ENCODE assay signal across 11 mouse cellular contexts in genomic region chr15:79892995-79893823, GRCm38 (mm10). TPM values are rescaled to one million over a fixed set of nuclear protein-coding genes. Genes with fewer than 3 reads are reported as not detected.
DNase-seq lines count a peak whose midpoint lies in the region; ATAC-seq and TF ChIP-seq lines count a peak whose summit lies in the region.
"Had no signal": no experiment of that assay in that cellular context is flagged by ENCODE, and none has a peak within 500 bp of the region (broad histone marks: within the 10 kb centered on the region; RNA-seq: fewer than 3 reads in every experiment).

No protein-coding gene starts in this region.

- WGBS in liver, embryonic 13.5 days (ENCODE audit: insufficient replicate concordance) = 31% methylated on average over 15 of the region's 15 CpGs

- H3K4me2 ChIP-seq in liver, embryonic 13.5 days = peak overlapping the region; percentile 95

- no peak for TF ChIP-seq CTCF in gastrocnemius, adult 2 months (IDR thresholded peaks at IDR 0.05)

- H3K27ac ChIP-seq in gastrocnemius, adult 2 months = peak overlapping the region; percentile 88
- H3K27ac ChIP-seq in liver, embryonic 13.5 days = peak overlapping the region; percentile 90

- no peak for DNase-seq in gastrocnemius, adult 2 months
- DNase-seq in gastrocnemius, postnatal 36 days = no peak
- peak; percentile 20 for DNase-seq in 3T3-L1 (ENCODE audit: low read depth, low spot score)
- peak; percentile 26 for DNase-seq in liver, embryonic 13.5 days
- no peak for DNase-seq in frontal cortex, adult 2 months (ENCODE audit: extremely low spot score in 1 of 2, low spot score in 1 of 2)
- DNase-seq in urinary bladder, postnatal 14 days (ENCODE audit: low spot score) = no peak
- no peak for DNase-seq in cerebellum, adult 9-11 months

- no peaks in the 10 kb centered on the region for H3K9me3 ChIP-seq in liver, embryonic 13.5 days (replicated peaks)

- H3K9ac ChIP-seq in liver, embryonic 13.5 days = peak overlapping the region; percentile 87

- H3K27me3 ChIP-seq in liver, embryonic 13.5 days = no peaks in the 10 kb centered on the region
- H3K27me3 ChIP-seq: CH12.LX had no signal

- ATAC-seq in erythroblast, adult 5-6 weeks (replicated peaks; ENCODE audit: low FRiP score, poor library complexity, severe bottlenecking) = peak; percentile 22
- ATAC-seq in liver, embryonic 13.5 days (ENCODE audit: low read depth) = no peak

- intact Hi-C loops in gastrocnemius, adult 2 months (cut with DNase I) = no loop called here
- intact Hi-C loops in gastrocnemius, postnatal 36 days (cut with DNase I) = no loop called here

- H3K4me3 ChIP-seq in gastrocnemius, adult 2 months = peak overlapping the region; percentile 83
- peak overlapping the region; percentile 71 for H3K4me3 ChIP-seq in liver, embryonic 13.5 days (replicated peaks)

- H3K36me3 ChIP-seq in liver, embryonic 13.5 days = peaks cover 16% of the 10 kb centered on the region

- peaks cover 67% of the 10 kb centered on the region for H3K4me1 ChIP-seq in liver, embryonic 13.5 days (replicated peaks)

RNA-seq across cellular contexts. Expression of gene Apobec3, which starts 1.8 kb away (rescaled TPM):
- 1 to 10 TPM; 2.4 to 2.6 TPM for total RNA-seq in gastrocnemius, adult 2 months (2021)
- 1 to 10 TPM; 2.7 to 4.7 TPM for total RNA-seq in gastrocnemius, postnatal 36 days (2021)
- 79.8 and 80.1 TPM in 2 replicates for total RNA-seq in erythroblast, adult 5-6 weeks (2015; ENCODE audit: low replicate concordance)
- total RNA-seq in erythroblast, adult 5-6 weeks (2017; ENCODE audit: low replicate concordance) = 73.5 and 75.2 TPM in 2 replicates
- polyA plus RNA-seq in liver, embryonic 13.5 days (2015; fragmentation: Nextera tagmentation; extraction: Ambion mirVana) = 41.7 and 53.3 TPM in 2 replicates
- 7.1 and 7.4 TPM in 2 replicates for polyA plus RNA-seq in frontal cortex, adult 2 months (2012; rRNA removed)

RNA-seq across cellular contexts. Expression of gene Cbx6, which starts 58.7 kb away (rescaled TPM):
- 10 to 100 TPM in 1 of 2 experiments, 1 to 10 TPM in 1; 8.4 to 12.6 TPM for total RNA-seq in gastrocnemius, adult 2 months (2021)
- total RNA-seq in gastrocnemius, postnatal 36 days (2021) = 10 to 100 TPM; 10.4 to 12.7 TPM
- total RNA-seq in erythroblast, adult 5-6 weeks (2015; ENCODE audit: low replicate concordance) = 2.7 and 4.0 TPM in 2 replicates
- 6.6 and 8.1 TPM in 2 replicates for total RNA-seq in erythroblast, adult 5-6 weeks (2017; ENCODE audit: low replicate concordance)
- polyA plus RNA-seq in liver, embryonic 13.5 days (2015; fragmentation: Nextera tagmentation; extraction: Ambion mirVana) = 9.7 and 10.2 TPM in 2 replicates
- 257 and 263 TPM in 2 replicates for polyA plus RNA-seq in frontal cortex, adult 2 months (2012; rRNA removed)

RNA-seq across cellular contexts. Expression of gene Npcd, which starts 59.2 kb away (rescaled TPM):
- under 1 TPM; 0.22 to 0.38 TPM for total RNA-seq in gastrocnemius, adult 2 months (2021)
- total RNA-seq in gastrocnemius, postnatal 36 days (2021) = under 1 TPM in 1 of 2 experiments, not detected in 1; 0.26 TPM
- not detected in 2 replicates for total RNA-seq in erythroblast, adult 5-6 weeks (2015; ENCODE audit: low replicate concordance)
- total RNA-seq in erythroblast, adult 5-6 weeks (2017; ENCODE audit: low replicate concordance) = 0.34 TPM in 1 of 2 replicates, not detected in the other
- not detected in 2 replicates for polyA plus RNA-seq in liver, embryonic 13.5 days (2015; fragmentation: Nextera tagmentation; extraction: Ambion mirVana)
- polyA plus RNA-seq in frontal cortex, adult 2 months (2012; rRNA removed) = 2.9 and 4.8 TPM in 2 replicates
- total RNA-seq: common myeloid progenitor, adult 5-6 weeks had no signal
- polyA plus RNA-seq: neural tube, embryonic 11.5 days had no signal

Comparison
In these comparisons a context has a peak if more than half of its experiments do, and no peak if none do; other contexts are left out.
1. DNase-seq: peak in 3T3-L1 (single experiment) and liver, embryonic 13.5 days (single experiment); none in gastrocnemius, adult 2 months (single experiment), gastrocnemius, postnatal 36 days (0 of 2), frontal cortex, adult 2 months (0 of 2), urinary bladder, postnatal 14 days (single experiment) and cerebellum, adult 9-11 months (single experiment).
2. RNA of gene Apobec3, which starts 1.8 kb away (total RNA-seq): 73.5 to 80.1 TPM in erythroblast, adult 5-6 weeks; 2.7 to 4.7 TPM in gastrocnemius, postnatal 36 days and 2.4 to 2.6 TPM in gastrocnemius, adult 2 months; every median in the first group is over 10 times any median in the second.